Mouse (Mus musculus) embryonic facial prominence, embryonic 13.5 days (tissue): ENCODE measurements around the gene Dlx2. TPM values are rescaled to one million over a fixed set of nuclear protein-coding genes. Genes with fewer than 3 reads are reported as not detected.

Source experiments
- ATAC-seq: fragments of 200-750 bp; cut with Nextera tagmentation; 2 replicates; pipeline ENCODE4 v1.8.0; 2017; ENCODE audit warnings: low read depth; ENCODE audit not compliant: insufficient number of reproducible peaks, insufficient read depth, low FRiP score, low TSS enrichment
- H3K27ac ChIP-seq: fragments of 300-500 bp; sonication (generic); 2 replicates; pipeline ENCODE4 v1.5.1; 2015; ENCODE audit warnings: moderate library complexity, mild to moderate bottlenecking, inconsistent platforms
- H3K27me3 ChIP-seq: fragments of 300-500 bp; sonication (generic); 2 replicates; pipeline ENCODE4 v1.6.1; 2015; ENCODE audit warnings: mild to moderate bottlenecking, inconsistent platforms
- H3K36me3 ChIP-seq: fragments of 300-500 bp; sonication (generic); 2 replicates; pipeline ENCODE4 v1.6.1; 2015; ENCODE audit warnings: mild to moderate bottlenecking, inconsistent platforms
- H3K4me1 ChIP-seq: fragments of 300-500 bp; sonication (generic); 2 replicates; pipeline ENCODE4 v1.6.1; 2015; ENCODE audit warnings: inconsistent platforms
- H3K4me2 ChIP-seq: fragments of 300-500 bp; sonication (generic); 2 replicates; pipeline ENCODE4 v1.6.1; 2015; ENCODE audit warnings: moderate library complexity, mild to moderate bottlenecking, inconsistent platforms
- H3K4me3 ChIP-seq: fragments of 300-500 bp; sonication (generic); 2 replicates; pipeline ENCODE4 v1.5.1; 2015; ENCODE audit warnings: mild to moderate bottlenecking, inconsistent platforms
- H3K9ac ChIP-seq: fragments of 300-500 bp; sonication (generic); 2 replicates; pipeline ENCODE4 v1.6.1; 2015; ENCODE audit warnings: mild to moderate bottlenecking, inconsistent platforms
- H3K9me3 ChIP-seq: fragments of 300-500 bp; sonication (generic); 2 replicates; pipeline ENCODE4 v1.6.1; 2016; ENCODE audit warnings: inconsistent platforms
- WGBS: fragments of 180-500 bp; shearing (Covaris S2); methylation state at CpG from one replicate; pipeline ENCODE4 v1.1.7; 2015; ENCODE audit warnings: mixed read lengths; 5-methylcytosine and 5-hydroxymethylcytosine counted together
- polyA plus RNA-seq: library from polyadenylated mRNA; unstranded; fragments of >200 nt; fragmentation: Nextera tagmentation; extraction: Ambion mirVana; gene quantifications from 2 replicates; pipeline ENCODE4 v1.2.1, GENCODE M21; 2015

Dlx2 gene
- polyA plus RNA-seq, 1 experiment from 2014 or later, result 10.0 TPM

DNA sequence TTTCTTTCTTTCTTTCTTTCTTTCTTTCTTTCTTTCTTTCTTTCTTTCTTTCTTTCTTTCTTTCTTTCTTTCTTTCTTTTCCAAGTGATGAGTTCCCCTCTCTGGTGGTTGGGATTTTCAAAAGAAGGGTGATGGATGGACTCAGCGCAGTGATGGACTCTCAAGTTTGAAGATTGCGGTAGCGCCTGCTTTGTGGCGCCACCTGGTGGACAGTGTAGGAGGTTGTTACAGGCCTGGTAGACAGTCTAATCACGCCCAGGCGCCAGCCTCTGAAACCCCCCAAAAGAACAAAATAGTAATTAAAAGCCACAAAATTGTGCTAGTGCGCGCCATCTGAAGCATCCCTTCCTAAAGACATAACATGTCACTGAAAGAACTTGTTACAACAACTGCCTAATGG, 1.3 kb upstream of the Dlx2 start:
- WGBS, result 1% methylated on average over 8 of the region's 8 CpGs
- H3K27me3 ChIP-seq, result peaks cover 87% of the 10 kb centered on the region
- peaks cover 41% of the 10 kb centered on the region for H3K4me1 ChIP-seq
- H3K4me3 ChIP-seq, result no peak overlapping the region
- no peaks in the 10 kb centered on the region for H3K9me3 ChIP-seq
- no peak for ATAC-seq
- no peaks in the 10 kb centered on the region for H3K36me3 ChIP-seq
- H3K4me2 ChIP-seq, result no peak overlapping the region
- H3K9ac ChIP-seq, result no peak overlapping the region
- no peak overlapping the region for H3K27ac ChIP-seq

DNA sequence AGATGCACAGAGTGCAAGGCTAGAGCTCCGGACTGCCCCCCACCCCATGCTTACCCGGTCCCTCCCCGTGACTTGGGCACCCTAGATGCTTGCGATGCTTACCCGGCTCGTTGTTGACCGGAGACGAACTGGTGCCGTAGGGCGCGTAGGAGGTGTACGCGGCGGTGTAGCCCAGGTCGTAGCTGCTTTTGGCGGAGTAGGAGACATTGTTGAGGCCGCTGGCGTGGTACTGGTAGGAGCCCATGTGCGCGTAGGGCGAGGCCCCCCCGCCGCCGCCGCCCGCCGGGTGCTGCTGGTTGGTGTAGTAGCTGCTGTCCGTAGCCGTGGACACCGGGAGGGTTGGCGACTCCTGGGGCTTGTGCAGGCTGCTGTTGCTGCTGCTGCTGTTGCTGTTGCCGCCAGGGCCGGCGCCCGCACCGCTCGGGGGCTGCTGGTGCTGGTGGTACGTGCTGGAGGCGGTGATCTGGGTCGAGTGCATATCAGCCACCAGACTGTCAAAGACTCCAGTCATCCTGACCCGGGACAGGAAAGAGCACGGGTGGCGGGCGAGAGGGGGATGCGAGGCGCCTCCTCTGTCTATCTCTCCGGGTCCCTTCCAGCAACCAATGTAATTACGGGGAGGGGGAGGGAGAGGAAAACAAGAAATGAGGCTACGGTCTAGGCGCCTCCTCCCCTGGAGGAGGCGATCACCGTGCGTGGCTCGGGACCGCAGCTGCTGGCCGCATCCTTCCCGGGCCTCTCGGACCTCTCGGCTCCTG, 493 bp downstream of the Dlx2 start:
- H3K27me3 ChIP-seq, result peaks cover 87% of the 10 kb centered on the region
- under 1% methylated on average over 59 of the region's 59 CpGs for WGBS
- H3K9me3 ChIP-seq, result no peaks in the 10 kb centered on the region
- peak overlapping the region; percentile 86 for H3K27ac ChIP-seq
- H3K4me3 ChIP-seq, result peak overlapping the region; percentile 58
- H3K4me2 ChIP-seq, result peak overlapping the region; percentile 97
- peak; percentile 43 for ATAC-seq
- no peaks in the 10 kb centered on the region for H3K36me3 ChIP-seq
- H3K9ac ChIP-seq, result peak overlapping the region; percentile 79
- peaks cover 50% of the 10 kb centered on the region for H3K4me1 ChIP-seq

DNA sequence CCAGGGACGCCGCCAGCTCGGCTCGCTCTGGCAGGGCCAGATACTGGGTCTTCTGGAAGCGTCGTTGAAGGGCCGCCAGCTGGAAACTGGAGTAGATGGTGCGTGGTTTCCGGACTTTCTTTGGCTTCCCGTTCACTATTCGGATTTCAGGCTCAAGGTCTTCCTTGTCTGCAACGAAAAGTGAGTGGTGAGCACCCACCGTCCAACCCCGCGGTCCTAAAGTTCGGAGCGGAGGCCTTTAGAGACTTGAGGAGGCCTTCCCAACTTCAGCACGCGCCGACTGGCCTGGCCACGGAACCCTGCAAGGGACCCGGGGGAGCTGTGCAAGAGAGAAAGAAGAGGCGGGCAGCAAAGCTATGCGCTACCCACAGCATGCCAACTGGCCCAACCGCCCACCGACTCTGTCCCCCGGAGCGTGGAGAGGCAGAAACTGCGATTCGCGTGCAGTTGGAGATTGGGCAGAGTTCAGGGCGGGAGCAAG, 1.1 kb downstream of the Dlx2 start:
- Histone ChIP-seq H3K27me3 (peaks cover 88% of the 10 kb centered on the region), H3K9me3 (no peaks in the 10 kb centered on the region), H3K27ac (peak overlapping the region; percentile 86)

DNA sequence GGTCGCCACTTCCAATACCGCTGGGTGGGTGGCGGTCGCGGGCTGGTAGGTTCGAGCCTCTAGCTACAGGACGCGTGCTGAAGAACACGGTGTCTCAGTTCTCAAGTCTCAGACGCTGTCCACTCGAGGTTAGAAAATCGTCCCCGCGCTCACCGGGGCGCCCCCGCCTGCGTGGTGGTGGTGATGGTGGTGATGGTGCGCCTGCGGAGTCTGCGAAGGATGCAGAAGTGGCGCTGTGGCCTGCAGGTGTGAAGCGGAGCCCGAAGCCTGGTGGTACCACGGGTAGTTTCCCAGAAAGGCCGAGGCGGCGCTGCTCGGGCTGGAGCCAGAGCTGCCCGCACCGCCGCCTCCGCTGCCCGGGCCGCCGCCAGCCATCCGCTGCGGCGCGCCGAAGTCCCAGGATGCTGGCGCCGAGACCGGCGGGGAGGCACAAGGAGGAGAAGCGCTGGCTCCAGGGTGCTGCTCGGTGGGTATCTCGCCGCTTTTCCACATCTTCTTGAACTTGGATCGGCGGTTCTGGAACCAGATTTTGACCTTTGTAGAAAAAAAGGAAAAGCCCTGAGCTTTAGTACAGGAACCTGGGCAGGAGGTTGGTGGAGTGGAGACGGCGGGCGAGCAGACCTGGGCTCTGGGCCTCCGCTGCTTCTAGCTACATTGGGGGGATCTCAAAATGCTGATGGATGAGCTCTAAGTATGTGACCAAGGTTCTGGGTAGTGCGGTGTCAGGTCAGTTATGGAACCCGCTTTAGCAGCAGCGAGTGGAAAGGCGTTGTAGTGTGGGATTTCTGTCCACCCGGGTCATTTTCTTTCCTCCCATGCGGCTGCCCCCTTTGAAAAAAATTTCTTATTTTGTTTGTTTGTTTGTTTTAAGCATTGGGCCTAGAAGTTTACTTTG, 1.9 kb downstream of the Dlx2 start:
- 1% methylated on average over 61 of the region's 61 CpGs for WGBS
- no peaks in the 10 kb centered on the region for H3K9me3 ChIP-seq
- peaks cover 87% of the 10 kb centered on the region for H3K27me3 ChIP-seq
- H3K4me1 ChIP-seq, result peaks cover 62% of the 10 kb centered on the region
- H3K27ac ChIP-seq, result peak overlapping the region; percentile 55; the same call in 1 of the 2 replicates
- no peak for ATAC-seq
- H3K36me3 ChIP-seq, result no peaks in the 10 kb centered on the region
- peak overlapping the region; percentile 79 for H3K9ac ChIP-seq
- peak overlapping the region; percentile 58 for H3K4me3 ChIP-seq
- H3K4me2 ChIP-seq, result peak overlapping the region; percentile 97

More for the DNA sequence above, 1.1 kb downstream of the Dlx2 start:
- Histone ChIP-seq H3K4me3 (peak overlapping the region; percentile 58), H3K4me2 (peak overlapping the region; percentile 97), H3K4me1 (peaks cover 56% of the 10 kb centered on the region), H3K36me3 (no peaks in the 10 kb centered on the region), H3K9ac (peak overlapping the region; percentile 79)
- under 1% methylated on average over 32 of the region's 32 CpGs for WGBS
- no peak for ATAC-seq

DNA sequence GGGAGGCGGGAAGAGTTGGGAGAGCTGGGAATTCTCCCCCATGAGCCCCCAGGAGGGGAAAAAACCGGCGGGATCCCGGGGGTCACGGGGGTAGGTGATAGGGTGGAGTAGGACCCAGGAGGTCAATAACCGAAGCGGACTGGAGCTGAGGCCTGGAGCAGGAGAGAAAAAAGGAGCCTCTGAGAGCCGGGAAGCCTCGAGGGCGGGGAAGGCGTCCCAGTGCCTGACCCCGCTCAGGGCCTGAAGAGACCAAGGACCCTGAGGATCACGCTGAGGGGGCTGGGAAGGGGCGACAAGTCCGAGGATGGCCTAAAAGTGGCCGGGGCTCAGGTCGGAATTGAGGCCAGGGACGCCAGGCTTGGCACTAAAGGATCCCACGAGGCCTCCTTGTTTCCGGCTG, 2.6 kb downstream of the Dlx2 start:
- Histone ChIP-seq H3K9ac (peak overlapping the region; percentile 79), H3K4me1 (peaks cover 69% of the 10 kb centered on the region), H3K9me3 (no peaks in the 10 kb centered on the region), H3K27me3 (peaks cover 87% of the 10 kb centered on the region), H3K4me2 (peak overlapping the region; percentile 97), H3K4me3 (peak overlapping the region; percentile 58), H3K27ac (peak overlapping the region; percentile 55; the same call in 1 of the 2 replicates), H3K36me3 (no peaks in the 10 kb centered on the region)
- WGBS, result 4% methylated on average over 20 of the region's 20 CpGs
- ATAC-seq, result no peak

DNA sequence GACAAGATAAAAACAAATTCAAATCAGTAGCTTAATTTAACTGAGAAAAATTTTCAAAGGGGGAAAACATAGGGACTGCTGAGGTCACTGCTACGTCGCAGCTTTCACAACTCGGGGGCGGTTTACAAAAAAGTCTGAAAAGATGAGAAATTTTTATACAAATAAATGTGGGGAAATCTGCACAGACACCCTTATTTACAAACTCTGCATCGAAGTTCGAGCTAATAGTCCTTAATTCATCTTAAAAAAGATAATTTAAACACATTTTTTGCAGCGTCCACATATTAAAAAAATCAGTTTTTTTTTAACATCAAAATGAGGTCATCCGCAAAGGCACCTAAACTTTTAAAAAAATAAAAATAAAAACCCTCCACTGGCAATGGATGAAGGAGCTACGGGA, 3.0 kb downstream of the Dlx2 start:
- no peaks in the 10 kb centered on the region for H3K9me3 ChIP-seq
- H3K27ac ChIP-seq, result 0 out of 2 replicates have a peak overlapping the region, but pooled peaks have one; percentile 55
- H3K4me3 ChIP-seq, result peak overlapping the region; percentile 58
- no peaks in the 10 kb centered on the region for H3K36me3 ChIP-seq
- peaks cover 87% of the 10 kb centered on the region for H3K27me3 ChIP-seq
- peaks cover 73% of the 10 kb centered on the region for H3K4me1 ChIP-seq
- H3K9ac ChIP-seq, result peak overlapping the region; percentile 79
- WGBS, result 5% methylated on average over 9 of the region's 9 CpGs
- peak overlapping the region; percentile 97 for H3K4me2 ChIP-seq
- ATAC-seq, result no peak

DNA sequence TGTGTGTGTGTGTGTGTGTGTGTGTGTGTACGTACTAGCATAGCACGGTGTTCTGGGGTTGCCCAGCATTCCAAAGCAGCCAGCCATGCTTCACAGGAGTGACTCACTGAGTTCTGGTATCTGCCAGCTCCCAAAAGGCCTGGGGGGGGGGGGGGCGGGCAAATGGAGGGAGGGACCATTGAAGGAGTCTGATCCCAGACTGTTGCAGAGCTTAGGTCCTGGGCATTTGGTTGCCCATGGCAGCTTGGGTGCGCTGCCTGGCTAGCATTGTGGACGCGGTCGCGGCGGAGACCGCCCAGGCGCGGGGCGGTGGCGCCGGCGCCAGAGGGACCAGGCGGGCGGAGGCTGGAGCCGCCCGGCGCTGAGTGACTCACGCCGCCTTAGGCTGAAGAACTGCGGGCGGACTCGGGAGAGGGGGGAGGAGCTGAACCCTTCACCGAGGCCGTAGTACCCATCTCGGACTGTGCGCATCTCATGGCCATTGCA, 3.7 kb downstream of the Dlx2 start:
- ATAC-seq, result 0 out of 2 replicates have a peak, but pooled peaks have one; percentile 3
- Histone ChIP-seq H3K27me3 (peaks cover 87% of the 10 kb centered on the region), H3K36me3 (no peaks in the 10 kb centered on the region), H3K4me2 (peak overlapping the region; percentile 97), H3K4me3 (peak overlapping the region; percentile 58), H3K9ac (peak overlapping the region; percentile 67), H3K27ac (peak overlapping the region; percentile 71), H3K4me1 (peaks cover 77% of the 10 kb centered on the region), H3K9me3 (no peaks in the 10 kb centered on the region)
- under 1% methylated on average over 30 of the region's 30 CpGs for WGBS

DNA sequence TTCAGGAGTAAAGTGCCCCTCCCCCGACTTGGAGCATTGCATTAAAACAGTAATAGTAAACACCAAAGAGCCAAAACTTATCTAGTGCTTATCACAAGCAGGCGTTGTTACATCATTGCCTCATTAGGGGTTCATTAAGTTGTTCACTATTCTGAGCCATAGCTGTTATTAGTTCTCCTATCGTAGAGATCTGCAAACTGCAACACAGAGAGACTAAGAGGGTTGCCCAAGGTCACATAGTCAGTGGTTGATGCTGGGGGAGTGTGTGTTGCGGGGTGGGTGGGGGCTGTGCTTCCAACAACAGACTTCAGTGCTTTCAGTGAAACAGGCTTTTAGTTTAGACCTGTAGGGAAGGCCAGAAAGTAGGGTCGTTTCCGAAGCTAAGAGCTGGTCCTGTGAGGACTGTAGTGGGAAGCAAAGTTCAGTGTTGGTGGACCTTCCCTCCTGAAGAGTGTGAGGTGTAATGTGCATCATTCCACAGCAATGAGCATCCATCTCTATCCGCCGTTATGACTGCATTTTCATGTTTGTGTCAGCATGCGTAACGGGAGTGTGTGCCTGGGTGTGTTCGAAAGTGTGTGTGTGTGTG, 4.2 kb downstream of the Dlx2 start:
- ATAC-seq, result no peak
- Histone ChIP-seq H3K27ac (0 out of 2 replicates have a peak overlapping the region, but pooled peaks have one; percentile 71), H3K36me3 (no peaks in the 10 kb centered on the region), H3K4me3 (peak overlapping the region; percentile 58), H3K4me1 (peaks cover 77% of the 10 kb centered on the region), H3K27me3 (peaks cover 91% of the 10 kb centered on the region), H3K9ac (no peak overlapping the region), H3K4me2 (peak overlapping the region; percentile 97), H3K9me3 (no peaks in the 10 kb centered on the region)
- WGBS, result 10% methylated on average over 11 of the region's 11 CpGs

DNA sequence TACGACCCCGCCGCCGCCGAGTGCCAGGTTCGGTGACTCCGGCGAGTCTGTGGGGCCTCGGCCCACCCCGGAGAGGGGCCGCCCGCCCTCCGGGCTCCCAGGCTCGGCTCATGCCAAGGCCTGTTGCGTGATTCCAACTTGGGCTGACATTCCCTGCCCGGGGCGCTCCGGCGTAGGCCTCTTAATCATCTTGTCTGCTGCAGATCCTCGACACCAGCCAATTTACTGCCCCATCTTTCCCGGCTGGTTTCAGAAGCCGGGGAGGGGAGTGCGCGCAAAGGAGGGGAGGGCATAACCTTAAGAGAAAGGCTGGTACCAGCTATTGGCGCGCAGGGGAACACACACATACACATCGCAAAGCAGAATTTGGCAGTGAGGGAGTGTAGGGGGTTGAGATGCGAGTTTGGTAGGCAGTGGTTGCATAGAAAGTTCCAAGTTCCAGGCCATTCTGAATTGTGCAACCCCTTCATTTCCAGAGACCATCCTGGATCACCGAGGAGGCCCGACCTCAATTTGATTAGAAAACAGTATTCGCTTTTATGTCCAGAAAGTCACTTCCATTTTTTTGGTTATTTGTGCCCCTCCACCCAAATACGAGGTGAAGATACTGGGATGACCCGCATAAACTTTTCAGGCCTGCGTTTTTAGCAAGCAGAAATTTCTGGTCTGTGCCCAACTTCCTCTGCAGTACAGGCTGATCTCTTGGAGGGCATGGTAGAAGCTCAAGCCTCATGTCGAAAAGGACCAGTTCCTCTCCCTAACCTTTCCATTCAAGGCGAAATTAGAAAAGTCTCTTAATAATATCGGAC, 4.9 kb downstream of the Dlx2 start:
- ATAC-seq, result peak; percentile 13; the same call in 1 of the 2 replicates
- H3K27me3 ChIP-seq, result peaks cover 92% of the 10 kb centered on the region
- peak overlapping the region; percentile 59 for H3K9ac ChIP-seq
- H3K4me3 ChIP-seq, result peak overlapping the region; percentile 37
- H3K4me2 ChIP-seq, result peak overlapping the region; percentile 97
- no peaks in the 10 kb centered on the region for H3K36me3 ChIP-seq
- no peaks in the 10 kb centered on the region for H3K9me3 ChIP-seq
- H3K4me1 ChIP-seq, result peaks cover 73% of the 10 kb centered on the region
- H3K27ac ChIP-seq, result peak overlapping the region; percentile 71
- WGBS, result 5% methylated on average over 37 of the region's 37 CpGs

DNA sequence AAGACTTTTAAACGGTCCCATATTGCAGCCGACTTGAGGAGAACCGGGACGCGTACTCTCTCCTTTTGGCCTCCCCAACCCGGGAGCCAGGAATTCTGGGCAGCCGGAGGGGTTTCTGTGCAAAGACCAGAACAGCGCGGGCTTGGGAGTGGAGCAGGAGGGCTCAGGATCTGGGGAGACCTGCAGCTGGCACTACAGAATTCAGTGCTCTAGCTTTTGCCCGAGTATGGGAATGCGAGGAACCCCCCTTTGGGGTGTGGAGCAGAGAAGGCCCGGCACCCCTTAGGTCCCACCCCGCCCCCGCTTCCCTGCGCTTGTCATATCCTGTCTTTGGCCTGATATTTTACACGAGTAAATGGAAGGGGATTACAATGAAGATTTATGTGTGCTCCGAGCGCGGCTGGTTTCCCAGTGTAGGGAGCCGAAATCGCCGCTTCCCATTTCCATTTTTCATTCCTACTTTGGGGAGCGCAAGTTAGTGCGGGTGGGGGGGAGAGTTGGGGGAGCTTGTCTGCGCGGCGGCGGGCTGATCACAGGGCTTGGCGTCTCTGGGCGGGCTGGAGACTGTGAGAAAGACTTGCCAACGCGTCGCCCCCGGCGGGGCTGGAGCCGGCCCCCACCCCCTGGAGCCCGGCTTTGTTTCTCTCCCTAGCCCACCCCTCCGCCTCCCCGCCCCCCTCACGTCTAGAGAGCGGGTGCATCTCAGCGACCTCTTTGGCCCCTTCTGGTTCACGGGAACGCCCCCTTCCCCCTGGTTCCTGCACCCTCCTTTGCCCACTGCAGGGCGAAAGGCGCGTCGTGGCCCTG, 5.7 kb downstream of the Dlx2 start:
- Histone ChIP-seq H3K4me1 (peaks cover 67% of the 10 kb centered on the region), H3K4me2 (peak overlapping the region; percentile 97), H3K9ac (peak overlapping the region; percentile 59), H3K36me3 (no peaks in the 10 kb centered on the region), H3K4me3 (peak overlapping the region; percentile 37), H3K27me3 (peaks cover 92% of the 10 kb centered on the region), H3K9me3 (no peaks in the 10 kb centered on the region), H3K27ac (peak overlapping the region; percentile 71)
- peak; percentile 40; the same call in 1 of the 2 replicates for ATAC-seq
- WGBS, result 1% methylated on average over 47 of the region's 48 CpGs
